Mouse (Mus musculus): ENCODE results near the gene Crip2.

Gene Crip2

GRCm38 (mm10) chr12:113185442-113186291, 45.6 kb downstream of the Crip2 start, which contains the start of gene Tmem121:
Gene Tmem121, plus strand, starts transcription at chr12:113185930.
- DNase-seq (ENCODE audit: low spot score), result no peak

- no peak for DNase-seq (ENCODE audit: low spot score)
Observed at GRCm38 (mm10) chr12:113186326-113187010, 46.4 kb downstream of the Crip2 start.

GRCm38 (mm10) chr12:113187011-113187375, 47.0 kb downstream of the Crip2 start:
- DNase-seq (ENCODE audit: low spot score), result no peak

- DNase-seq (ENCODE audit: low spot score), result peak; percentile 92
Observed at GRCm38 (mm10) chr12:113187584-113188295, 47.7 kb downstream of the Crip2 start.

- DNase-seq (ENCODE audit: low spot score), result no peak
Observed at GRCm38 (mm10) chr12:113188349-113189055, 48.5 kb downstream of the Crip2 start.

- no peak for DNase-seq (ENCODE audit: low spot score)
Observed at GRCm38 (mm10) chr12:113193423-113193822, 53.4 kb downstream of the Crip2 start.

All from layer of hippocampus, adult 11-12 months (tissue).